Mouse (Mus musculus) MEL (cell line): ENCODE data around the gene Patz1. TPM values are rescaled to one million over a fixed set of nuclear protein-coding genes. Genes with fewer than 3 reads are reported as not detected.

Source experiments
- DNase-seq: peaks from one replicate; pipeline ENCODE4 v3.0.0; 2011; ENCODE audit warnings: low read depth, low spot score
- H3K27ac ChIP-seq: 2 replicates; pipeline ENCODE4 v1.5.1; 2012; ENCODE audit warnings: low read depth, mild to moderate bottlenecking, control low read depth, low read length, moderate library complexity; ENCODE audit not compliant: control insufficient read depth
- H3K27me3 ChIP-seq, 2 experiments: fragments of 150-350 bp in 1 of 2; sonication (generic) in 1 of 2; 2 replicates each; pipeline ENCODE4 v1.6.1; 2012; ENCODE audit warnings: low read length in 2 of 2, mild to moderate bottlenecking in 2 of 2, improper control_type of control experiment in 1 of 2, moderate library complexity in 1 of 2; ENCODE audit not compliant: insufficient read depth in 2 of 2, control insufficient read depth in 1 of 2
- H3K36me3 ChIP-seq, 2 experiments: 2 replicates each; pipeline ENCODE4 v1.6.1; 2012 to 2014; ENCODE audit warnings: low read length in 2 of 2, improper control_type of control experiment in 1 of 2, inconsistent platforms in 1 of 2, mild to moderate bottlenecking in 1 of 2; ENCODE audit not compliant: insufficient read depth in 2 of 2, control insufficient read depth in 1 of 2
- H3K4me1 ChIP-seq, 2 experiments: fragments of 150-350 bp in 1 of 2; sonication (generic) in 1 of 2; 2 replicates each; pipeline ENCODE4 v1.6.1; 2012; ENCODE audit warnings: low read length in 2 of 2, improper control_type of control experiment in 1 of 2, mild to moderate bottlenecking in 1 of 2; ENCODE audit not compliant: insufficient read depth in 2 of 2, control insufficient read depth in 1 of 2
- H3K4me3 ChIP-seq, 2 experiments: fragments of 150-350 bp in 1 of 2; sonication (generic) in 1 of 2; 2 replicates each; pipeline ENCODE4 v1.5.1; 2012; ENCODE audit warnings: low read depth in 2 of 2, low read length in 2 of 2, mild to moderate bottlenecking in 2 of 2, moderate library complexity in 2 of 2, control low read depth in 1 of 2, improper control_type of control experiment in 1 of 2; ENCODE audit not compliant: control insufficient read depth in 1 of 2, insufficient read depth in 1 of 2
- H3K79me2 ChIP-seq: 2 replicates; pipeline ENCODE4 v1.6.1; 2012; ENCODE audit warnings: mild to moderate bottlenecking, low read length, moderate library complexity; ENCODE audit not compliant: control insufficient read depth, poor library complexity, insufficient read depth
- H3K9ac ChIP-seq: 2 replicates; pipeline ENCODE4 v1.6.1; 2012; ENCODE audit warnings: low read depth, mild to moderate bottlenecking, control low read depth, low read length, moderate library complexity; ENCODE audit not compliant: control insufficient read depth, poor library complexity, severe bottlenecking
- H3K9me3 ChIP-seq: fragments of 150-350 bp; sonication (generic); replicated peaks from 2 replicates; pipeline ENCODE4 v1.6.1; 2012; ENCODE audit warnings: mild to moderate bottlenecking, low read length, improper control_type of control experiment, moderate library complexity; ENCODE audit not compliant: insufficient read depth
- BHLHE40 ChIP-seq: IDR thresholded peaks from 2 replicates; pipeline ENCODE4 v1.6.1; 2012; ENCODE audit warnings: low read depth, mild to moderate bottlenecking, inconsistent platforms, low read length, improper control_type of control experiment, borderline replicate concordance
- CHD1 ChIP-seq: IDR thresholded peaks from 2 replicates; pipeline ENCODE4 v1.6.1; 2012; ENCODE audit warnings: low read depth, mild to moderate bottlenecking, inconsistent platforms, low read length, improper control_type of control experiment
- CHD2 ChIP-seq: IDR thresholded peaks from 2 replicates; pipeline ENCODE4 v1.6.1; 2011; ENCODE audit warnings: low read length, improper control_type of control experiment
- CTCF ChIP-seq, 3 experiments: IDR thresholded peaks in 2 of 3; conservative IDR thresholded peaks in 1 of 3; 2 replicates each; pipeline ENCODE4 v1.5.1; 2011 to 2012; ENCODE audit warnings: low read length in 3 of 3, low read depth in 2 of 3, mild to moderate bottlenecking in 2 of 3, improper control_type of control experiment in 1 of 3, inconsistent platforms in 1 of 3, mixed read lengths in 1 of 3, moderate library complexity in 1 of 3; ENCODE audit not compliant: control insufficient read depth in 1 of 3, insufficient read depth in 1 of 3, poor library complexity in 1 of 3, severe bottlenecking in 1 of 3
- E2F4 ChIP-seq: IDR thresholded peaks from 2 replicates; pipeline ENCODE4 v1.6.1; 2011; ENCODE audit warnings: low read depth, low read length, improper control_type of control experiment, borderline replicate concordance
- GATA1 ChIP-seq: IDR thresholded peaks from 2 replicates; pipeline ENCODE4 v1.6.1; 2011; ENCODE audit warnings: low read depth, low read length, improper control_type of control experiment
- HCFC1 ChIP-seq: IDR thresholded peaks from 2 replicates; pipeline ENCODE4 v1.6.1; 2012; ENCODE audit warnings: low read depth, mild to moderate bottlenecking, inconsistent platforms, low read length, improper control_type of control experiment, moderate library complexity
- MXI1 ChIP-seq: IDR thresholded peaks from 2 replicates; pipeline ENCODE4 v1.6.1; 2011; ENCODE audit warnings: mild to moderate bottlenecking, low read depth, low read length, improper control_type of control experiment
- MYB ChIP-seq: IDR thresholded peaks from 2 replicates; pipeline ENCODE4 v1.6.1; 2011; ENCODE audit warnings: mild to moderate bottlenecking, low read depth, low read length, improper control_type of control experiment
- MYC ChIP-seq: IDR thresholded peaks from 2 replicates; pipeline ENCODE4 v1.6.1; 2011; ENCODE audit warnings: low read depth, mild to moderate bottlenecking, low read length, improper control_type of control experiment, moderate library complexity
- NRF1 ChIP-seq: IDR thresholded peaks from 2 replicates; pipeline ENCODE4 v1.6.1; 2014; ENCODE audit warnings: low read depth, mild to moderate bottlenecking, inconsistent platforms, low read length, improper control_type of control experiment, moderate library complexity; ENCODE audit not compliant: poor library complexity, insufficient read depth, severe bottlenecking
- POLR2A ChIP-seq, 2 experiments: IDR thresholded peaks; 2 replicates each; pipeline ENCODE4 v1.6.1; 2011 to 2012; ENCODE audit warnings: low read length in 2 of 2, mild to moderate bottlenecking in 2 of 2, control low read depth in 1 of 2, improper control_type of control experiment in 1 of 2, low read depth in 1 of 2, moderate library complexity in 1 of 2; ENCODE audit not compliant: control insufficient read depth in 1 of 2, insufficient read depth in 1 of 2, poor library complexity in 1 of 2
- POLR2AphosphoS5 ChIP-seq: IDR thresholded peaks from 2 replicates; pipeline ENCODE4 v1.6.1; 2012; ENCODE audit warnings: low read depth, borderline replicate concordance, mild to moderate bottlenecking, inconsistent platforms, low read length, moderate library complexity, mixed read lengths
- RAD21 ChIP-seq: IDR thresholded peaks from 2 replicates; pipeline ENCODE4 v1.6.1; 2011; ENCODE audit warnings: mild to moderate bottlenecking, low read depth, low read length, improper control_type of control experiment
- RCOR1 ChIP-seq: IDR thresholded peaks from 2 replicates; pipeline ENCODE4 v1.6.1; 2012; ENCODE audit warnings: low read depth, mild to moderate bottlenecking, inconsistent platforms, low read length, improper control_type of control experiment
- SIN3A ChIP-seq: IDR thresholded peaks from 2 replicates; pipeline ENCODE4 v1.6.1; 2012; ENCODE audit warnings: low read length, improper control_type of control experiment, inconsistent platforms
- SMC3 ChIP-seq: IDR thresholded peaks from 2 replicates; pipeline ENCODE4 v1.6.1; 2011; ENCODE audit warnings: low read depth, low read length, improper control_type of control experiment
- TAL1 ChIP-seq: IDR thresholded peaks from 2 replicates; pipeline ENCODE4 v1.6.1; 2012; ENCODE audit warnings: mild to moderate bottlenecking, inconsistent platforms, low read length, moderate library complexity, mixed read lengths
- TCF12 ChIP-seq: IDR thresholded peaks from 2 replicates; pipeline ENCODE4 v1.6.1; 2014; ENCODE audit warnings: low read depth, mild to moderate bottlenecking, inconsistent platforms, low read length, improper control_type of control experiment, moderate library complexity
- UBTF ChIP-seq: IDR thresholded peaks from 2 replicates; pipeline ENCODE4 v1.6.1; 2012; ENCODE audit warnings: low read depth, mild to moderate bottlenecking, inconsistent platforms, low read length, improper control_type of control experiment, moderate library complexity, borderline replicate concordance; ENCODE audit not compliant: insufficient read depth
- USF1 ChIP-seq: IDR thresholded peaks from 2 replicates; pipeline ENCODE4 v1.6.1; 2014; ENCODE audit warnings: low read depth, mild to moderate bottlenecking, inconsistent platforms, low read length, improper control_type of control experiment, moderate library complexity
- USF2 ChIP-seq, 2 experiments: IDR thresholded peaks; 2 replicates each; pipeline ENCODE4 v1.6.1; 2011 to 2012; ENCODE audit warnings: improper control_type of control experiment in 2 of 2, low read length in 2 of 2, borderline replicate concordance in 1 of 2, inconsistent platforms in 1 of 2, low read depth in 1 of 2, mild to moderate bottlenecking in 1 of 2; ENCODE audit not compliant: insufficient read depth in 1 of 2
- ZMIZ1 ChIP-seq: IDR thresholded peaks from 2 replicates; pipeline ENCODE4 v1.6.1; 2012; ENCODE audit warnings: low read depth, mild to moderate bottlenecking, inconsistent platforms, low read length, improper control_type of control experiment, moderate library complexity
- ZNF384 ChIP-seq: IDR thresholded peaks from 2 replicates; pipeline ENCODE4 v1.6.1; 2012; ENCODE audit warnings: low read depth, mild to moderate bottlenecking, inconsistent platforms, low read length, improper control_type of control experiment
- polyA plus RNA-seq, 2 experiments: library from polyadenylated mRNA; stranded (reverse) in 1 of 2; unstranded in 1 of 2; fragments of >175 nt in 1 of 2; fragments of >200 nt in 1 of 2; gene quantifications; 2 replicates each; pipeline versions ENCODE4 v1.2.1 to v1.2.4; 2012; ENCODE audit warnings: low replicate concordance in 2 of 2, low read depth in 1 of 2; ENCODE audit not compliant: insufficient read length in 2 of 2, insufficient read depth in 1 of 2, missing spikeins in 1 of 2
- total RNA-seq: library from RNA; depleted of rRNA; stranded (reverse); fragments of 300-350 nt; gene quantifications from 2 replicates; pipeline ENCODE4 v1.2.3, GENCODE M21; 2012

The Patz1 gene
- total and polyA plus RNA-seq, 3 experiments = 63.1 to 63.5 TPM; not detected in 1

GRCm38 (mm10) chr11:3330566-3330965 lies 41.9 kb downstream of the Patz1 start (continued):
- peak in 2 of 3 experiments; percentile 65 to 68; a peak in 5 of 6 replicates for TF ChIP-seq CTCF (IDR thresholded peaks at IDR 0.05 in 2 of 3, conservative IDR thresholded peaks at IDR 0.05 in 1 of 3; ENCODE audit: control insufficient read depth in 1 of 3, insufficient read depth in 1 of 3, low read depth in 2 of 3, low read length in 3 of 3, poor library complexity in 1 of 3, severe bottlenecking in 1 of 3)
- no peak for TF ChIP-seq TAL1
- no peak for TF ChIP-seq MYB
- TF ChIP-seq TCF12 = peak; percentile 50
- 0 out of 2 replicates have a peak, but pooled peaks have one; percentile 50 for TF ChIP-seq MYC
- TF ChIP-seq RCOR1 = peak; percentile 55; the same call in 1 of the 2 replicates
- TF ChIP-seq BHLHE40 = peak; percentile 71
- TF ChIP-seq POLR2AphosphoS5 = no peak
- TF ChIP-seq RAD21 = peak; percentile 43
- no peak for TF ChIP-seq CHD2
- TF ChIP-seq SIN3A = peak; percentile 94
- peak; percentile 36 for TF ChIP-seq USF1
- peak in 1 of 2 experiments; percentile 31; a peak in 1 of 4 replicates for TF ChIP-seq POLR2A (IDR thresholded peaks at IDR 0.05; ENCODE audit: control insufficient read depth in 1 of 2, insufficient read depth in 1 of 2, low read depth in 1 of 2, low read length in 2 of 2, poor library complexity in 1 of 2)
- peak; percentile 57 for TF ChIP-seq SMC3
- TF ChIP-seq CHD1 = no peak
- TF ChIP-seq HCFC1 = peak; percentile 49

GRCm38 (mm10) chr11:3330991-3331750 lies 42.5 kb downstream of the Patz1 start:
- Histone ChIP-seq H3K9ac (peak overlapping the region; percentile 65), H3K4me3 (peak overlapping the region; percentile 61 to 67), H3K9me3 (no peaks in the 10 kb centered on the region), H3K36me3 (peaks cover 0 to 6% of the 10 kb centered on the region in 2 experiments; a peak in 2 of 4 replicates), H3K27ac (peak overlapping the region; percentile 14), H3K4me1 (peaks cover 8 to 14% of the 10 kb centered on the region in 2 experiments; a peak in 3 of 4 replicates), H3K27me3 (no peaks in the 10 kb centered on the region), H3K79me2 (no peaks in the 10 kb centered on the region)
- peak; percentile 59 for DNase-seq
- no peak for TF ChIP-seq TCF12
- TF ChIP-seq MXI1 = no peak
- TF ChIP-seq CTCF (IDR thresholded peaks at IDR 0.05 in 2 of 3, conservative IDR thresholded peaks at IDR 0.05 in 1 of 3; ENCODE audit: control insufficient read depth in 1 of 3, insufficient read depth in 1 of 3, low read depth in 2 of 3, low read length in 3 of 3, poor library complexity in 1 of 3, severe bottlenecking in 1 of 3) = no peak
- TF ChIP-seq UBTF = no peak
- TF ChIP-seq GATA1 = no peak
- no peak; the same call in 1 of the 2 replicates for TF ChIP-seq SIN3A
- TF ChIP-seq USF2 (IDR thresholded peaks at IDR 0.05; ENCODE audit: borderline replicate concordance in 1 of 2, insufficient read depth in 1 of 2, low read depth in 1 of 2, low read length in 2 of 2) = no peak
- TF ChIP-seq E2F4 = no peak
- no peak for TF ChIP-seq NRF1
- no peak for TF ChIP-seq ZNF384
- TF ChIP-seq ZMIZ1 = no peak
- TF ChIP-seq, all 39 proteins: peak for 0
